Mouse (Mus musculus): ENCODE data around the gene Rhno1.
A peak's percentile ranks its signal among the peaks of the same experiment; 100 is the strongest.

Rhno1 gene

GRCm38 (mm10) chr6:128361901-128362300 lies 810 bp downstream of the Rhno1 start:
- DNase-seq = no peak

GRCm38 (mm10) chr6:128358999-128359398 lies 3.7 kb downstream of the Rhno1 start:
- peak in 1 of 2 experiments; percentile 44 for DNase-seq

- DNase-seq = peak; percentile 80 to 86
Measured at GRCm38 (mm10) chr6:128355726-128356416, 6.8 kb downstream of the Rhno1 start, which contains the start of gene Tulp3. Gene Tulp3 (minus strand): TSS chr6:128355851.

GRCm38 (mm10) chr6:128355201-128355681 lies 7.5 kb downstream of the Rhno1 start:
- DNase-seq = peak in 1 of 2 experiments; percentile 14

- no peak for DNase-seq
Measured at GRCm38 (mm10) chr6:128354140-128354539, 8.6 kb downstream of the Rhno1 start.

- no peak for DNase-seq
Measured at GRCm38 (mm10) chr6:128349711-128350110, 13.0 kb downstream of the Rhno1 start.

- DNase-seq = no peak
Measured at GRCm38 (mm10) chr6:128346782-128347181, 15.9 kb downstream of the Rhno1 start.

- DNase-seq = no peak
Measured at GRCm38 (mm10) chr6:128345623-128346022, 17.1 kb downstream of the Rhno1 start.

- DNase-seq = no peak
Measured at GRCm38 (mm10) chr6:128341956-128342723, 20.6 kb downstream of the Rhno1 start.

- no peak for DNase-seq
Measured at GRCm38 (mm10) chr6:128338876-128339275, 23.8 kb downstream of the Rhno1 start.

- DNase-seq = no peak
Measured at GRCm38 (mm10) chr6:128337467-128337866, 25.2 kb downstream of the Rhno1 start.

- DNase-seq = peak in 1 of 2 experiments; percentile 27
Measured at GRCm38 (mm10) chr6:128334397-128335124, 28.1 kb downstream of the Rhno1 start.

- no peak for DNase-seq
Measured at GRCm38 (mm10) chr6:128318317-128318716, 44.4 kb downstream of the Rhno1 start.

- DNase-seq = no peak
Measured at GRCm38 (mm10) chr6:128315597-128315996, 47.1 kb downstream of the Rhno1 start.

- DNase-seq = no peak
Measured at GRCm38 (mm10) chr6:128314796-128315195, 47.9 kb downstream of the Rhno1 start.

- peak in 1 of 2 experiments; percentile 11 for DNase-seq
Measured at GRCm38 (mm10) chr6:128308311-128308710, 54.4 kb downstream of the Rhno1 start.
